17 mouse cellular contexts compared by ENCODE assay signal in the genomic region with DNA sequence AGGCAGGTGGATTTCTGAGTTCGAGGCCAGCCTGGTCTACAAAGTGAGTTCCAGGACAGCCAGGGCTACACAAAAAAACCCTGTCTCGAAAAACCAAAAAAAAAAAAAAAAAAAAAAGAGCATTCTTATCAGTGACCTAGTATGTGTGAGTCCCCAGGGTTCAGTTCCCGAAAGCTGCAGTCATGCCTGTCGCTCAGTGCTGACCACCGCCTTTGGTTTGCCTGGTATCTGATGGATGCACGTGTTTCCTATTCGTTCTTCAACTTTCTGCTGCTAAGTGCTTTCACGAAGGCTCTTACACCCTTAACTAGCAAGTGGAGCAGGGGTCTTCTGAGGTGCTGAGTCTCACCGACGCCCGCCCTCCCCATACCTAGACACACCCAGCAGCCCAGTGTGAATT. TPM values are rescaled to one million over a fixed set of nuclear protein-coding genes. Genes with fewer than 3 reads are reported as not detected.
DNase-seq lines count a peak whose midpoint lies in the region; ATAC-seq lines count a peak whose summit lies in the region.
"Had no signal": no experiment of that assay in that cellular context is flagged by ENCODE, and none has a peak within 500 bp of the region (broad histone marks: within the 10 kb centered on the region; RNA-seq: fewer than 3 reads in every experiment).

No protein-coding gene starts in this region.

- no peak overlapping the region for H3K9ac ChIP-seq in heart, embryonic 11.5 days (ENCODE audit: low read depth, low read length)
- H3K9ac ChIP-seq in lung, embryonic 15.5 days: no peak overlapping the region
- H3K9ac ChIP-seq in embryonic facial prominence, embryonic 11.5 days (replicated peaks; ENCODE audit: low read length): no peak overlapping the region
- peak overlapping the region; percentile 21; the same call in 1 of the 2 replicates for H3K9ac ChIP-seq in limb, embryonic 13.5 days
- H3K9ac ChIP-seq: hindbrain, embryonic 15.5 days; liver, embryonic 15.5 days had no signal

- no peaks in the 10 kb centered on the region for H3K27me3 ChIP-seq in heart, embryonic 11.5 days (ENCODE audit: control insufficient read depth, insufficient read depth, low read length)
- H3K27me3 ChIP-seq in lung, embryonic 15.5 days: no peaks in the 10 kb centered on the region
- no peaks in the 10 kb centered on the region for H3K27me3 ChIP-seq in embryonic facial prominence, embryonic 11.5 days (ENCODE audit: control insufficient read depth, insufficient read depth, low read length)
- H3K27me3 ChIP-seq in limb, embryonic 13.5 days: no peaks in the 10 kb centered on the region
- H3K27me3 ChIP-seq: hindbrain, embryonic 15.5 days; liver, embryonic 15.5 days; megakaryocyte, embryonic 14.5 days had no signal

- peaks cover 27% of the 10 kb centered on the region for H3K4me1 ChIP-seq in heart, embryonic 11.5 days (ENCODE audit: control insufficient read depth, insufficient read depth, low read length)
- peaks cover 46% of the 10 kb centered on the region for H3K4me1 ChIP-seq in lung, embryonic 15.5 days
- no peaks in the 10 kb centered on the region; the same call in 1 of the 2 replicates for H3K4me1 ChIP-seq in embryonic facial prominence, embryonic 11.5 days (ENCODE audit: control insufficient read depth, insufficient read depth, low read length)
- peaks cover 46% of the 10 kb centered on the region for H3K4me1 ChIP-seq in limb, embryonic 13.5 days
- H3K4me1 ChIP-seq: hindbrain, embryonic 15.5 days; liver, embryonic 15.5 days had no signal

- DNase-seq in heart, adult 9 months (ENCODE audit: low spot score in 2 of 2): no peak
- no peak for DNase-seq in lung, postnatal 4 days
- no peak for DNase-seq in embryonic facial prominence, embryonic 11.5 days (ENCODE audit: low spot score)
- no peak for DNase-seq in right cerebral cortex, adult 2 months (ENCODE audit: low spot score in 2 of 2)
- no peak for DNase-seq in left cerebral cortex, adult 11 months (ENCODE audit: low spot score)
- DNase-seq: adrenal gland, postnatal 14 days; B cell, adult 2 months; cerebellum, postnatal 14 days; kidney, adult 9 months; right cerebral cortex, postnatal 4 days; thymus, adult 18-20 months had no signal

- H3K36me3 ChIP-seq in heart, embryonic 11.5 days (ENCODE audit: control insufficient read depth, insufficient read depth, low read length): no peaks in the 10 kb centered on the region
- H3K36me3 ChIP-seq in lung, embryonic 15.5 days: 0 out of 2 replicates have a peak, but pooled peaks cover under 1% of the 10 kb centered on the region
- H3K36me3 ChIP-seq in embryonic facial prominence, embryonic 11.5 days (replicated peaks; ENCODE audit: control insufficient read depth, insufficient read depth, low read depth, low read length): no peaks in the 10 kb centered on the region
- peaks cover 42% of the 10 kb centered on the region for H3K36me3 ChIP-seq in limb, embryonic 13.5 days

- no peaks in the 10 kb centered on the region for H3K9me3 ChIP-seq in heart, embryonic 11.5 days (replicated peaks; ENCODE audit: control insufficient read depth, low read length)
- no peaks in the 10 kb centered on the region for H3K9me3 ChIP-seq in lung, embryonic 15.5 days
- no peaks in the 10 kb centered on the region for H3K9me3 ChIP-seq in embryonic facial prominence, embryonic 11.5 days (replicated peaks; ENCODE audit: control insufficient read depth, low read length)
- H3K9me3 ChIP-seq in limb, embryonic 13.5 days: no peaks in the 10 kb centered on the region
- H3K9me3 ChIP-seq: hindbrain, embryonic 15.5 days; liver, embryonic 15.5 days; megakaryocyte, embryonic 14.5 days had no signal

- peak overlapping the region; percentile 79; the same call in 1 of the 2 replicates for H3K27ac ChIP-seq in heart, embryonic 11.5 days (ENCODE audit: low read depth, low read length)
- peak overlapping the region; percentile 93 for H3K27ac ChIP-seq in lung, embryonic 15.5 days
- peak overlapping the region; percentile 89 for H3K27ac ChIP-seq in embryonic facial prominence, embryonic 11.5 days (replicated peaks; ENCODE audit: low read depth, low read length)
- peak overlapping the region; percentile 98 for H3K27ac ChIP-seq in limb, embryonic 13.5 days
- H3K27ac ChIP-seq: hindbrain, embryonic 15.5 days; liver, embryonic 15.5 days had no signal

- no peak for ATAC-seq in heart, embryonic 11.5 days (replicated peaks; ENCODE audit: insufficient number of reproducible peaks, low FRiP score, low TSS enrichment)
- no peak for ATAC-seq in lung, embryonic 15.5 days (ENCODE audit: borderline replicate concordance, extremely low read depth, low FRiP score, low TSS enrichment)
- no peak for ATAC-seq in embryonic facial prominence, embryonic 11.5 days (replicated peaks; ENCODE audit: insufficient number of reproducible peaks, low FRiP score, low TSS enrichment, low read depth)
- no peak for ATAC-seq in limb, embryonic 13.5 days (ENCODE audit: low FRiP score, low read depth)

- H3K4me2 ChIP-seq in heart, embryonic 11.5 days: no peak overlapping the region
- H3K4me2 ChIP-seq in lung, embryonic 15.5 days: no peak overlapping the region
- no peak overlapping the region for H3K4me2 ChIP-seq in embryonic facial prominence, embryonic 11.5 days (ENCODE audit: low read depth, low read length)
- H3K4me2 ChIP-seq in limb, embryonic 13.5 days (replicated peaks): peak overlapping the region; percentile 59
- H3K4me2 ChIP-seq: hindbrain, embryonic 15.5 days; liver, embryonic 15.5 days had no signal

- H3K4me3 ChIP-seq in heart, embryonic 11.5 days (ENCODE audit: low read depth, low read length): no peak overlapping the region
- no peak overlapping the region for H3K4me3 ChIP-seq in lung, embryonic 15.5 days
- no peak overlapping the region for H3K4me3 ChIP-seq in embryonic facial prominence, embryonic 11.5 days (ENCODE audit: low read depth, low read length)
- no peak overlapping the region for H3K4me3 ChIP-seq in limb, embryonic 13.5 days
- H3K4me3 ChIP-seq: hindbrain, embryonic 15.5 days; liver, embryonic 15.5 days had no signal

- WGBS in heart, embryonic 11.5 days (ENCODE audit: insufficient replicate concordance): 75% methylated on average over 10 of the region's 11 CpGs
- WGBS in lung, embryonic 15.5 days: 68% methylated on average over 10 of the region's 11 CpGs
- WGBS in embryonic facial prominence, embryonic 11.5 days: 90% methylated on average over 10 of the region's 11 CpGs
- 79% methylated on average over 11 of the region's 11 CpGs for WGBS in limb, embryonic 13.5 days

RNA-seq across cellular contexts. Expression of a gene that starts 44.5 kb away (rescaled TPM):
- polyA plus RNA-seq in heart, embryonic 11.5 days (2014; fragmentation: Nextera tagmentation; extraction: Ambion mirVana): 223 and 234 TPM in 2 replicates
- polyA plus RNA-seq in lung, embryonic 15.5 days (2015; fragmentation: Nextera tagmentation; extraction: Ambion mirVana): 252 and 256 TPM in 2 replicates
- 350 and 362 TPM in 2 replicates for polyA plus RNA-seq in embryonic facial prominence, embryonic 11.5 days (2014; fragmentation: Nextera tagmentation; extraction: Ambion mirVana)
- 340 and 356 TPM in 2 replicates for polyA plus RNA-seq in limb, embryonic 13.5 days (2015; fragmentation: Nextera tagmentation; extraction: Ambion mirVana)
